12 mouse cellular contexts compared by ENCODE assay signal in the genomic region with DNA sequence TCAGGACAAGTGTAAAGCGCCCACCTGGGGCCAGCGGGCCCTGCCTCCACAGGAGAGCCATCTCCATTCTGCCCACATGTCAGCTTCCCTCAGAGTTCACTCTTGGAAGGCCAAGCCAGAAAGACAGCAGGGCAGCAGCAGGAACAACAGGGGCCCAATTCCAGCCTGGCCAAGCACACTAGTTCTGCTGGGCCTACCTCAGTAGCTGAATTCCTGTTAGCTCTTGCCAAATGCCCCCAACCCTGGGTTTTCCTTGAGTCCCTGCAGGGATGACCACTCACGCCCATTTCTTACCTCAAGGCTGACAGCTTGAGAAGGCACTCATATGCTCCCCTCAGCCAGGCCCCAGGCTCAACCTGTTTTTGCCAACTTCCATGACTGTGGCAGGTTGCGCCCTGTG. TPM values are rescaled to one million over a fixed set of nuclear protein-coding genes. Genes with fewer than 3 reads are reported as not detected.
DNase-seq lines count a peak whose midpoint lies in the region; ATAC-seq and TF ChIP-seq lines count a peak whose summit lies in the region.
"Had no signal": no experiment of that assay in that cellular context is flagged by ENCODE, and none has a peak within 500 bp of the region (broad histone marks: within the 10 kb centered on the region; RNA-seq: fewer than 3 reads in every experiment).

No protein-coding gene starts in this region.

- H3K9ac ChIP-seq in forebrain, embryonic 13.5 days = no peak overlapping the region
- H3K9ac ChIP-seq in forebrain, embryonic 12.5 days = no peak overlapping the region
- peak overlapping the region; percentile 62 for H3K9ac ChIP-seq in heart, embryonic 16.5 days (ENCODE audit: low read length)
- H3K9ac ChIP-seq: embryonic facial prominence, embryonic 13.5 days; limb, embryonic 15.5 days; lung, embryonic 15.5 days had no signal

- H3K27ac ChIP-seq in forebrain, embryonic 13.5 days = peak overlapping the region; percentile 67; the same call in 1 of the 2 replicates
- no peak overlapping the region for H3K27ac ChIP-seq in forebrain, embryonic 12.5 days
- H3K27ac ChIP-seq in heart, embryonic 16.5 days (ENCODE audit: low read length) = peak overlapping the region; percentile 97
- peak overlapping the region; percentile 62; the same call in 1 of the 2 replicates for H3K27ac ChIP-seq in layer of hippocampus, adult 2 months
- H3K27ac ChIP-seq in limb, embryonic 10.5 days = peak overlapping the region; percentile 74
- H3K27ac ChIP-seq: embryonic facial prominence, embryonic 13.5 days had no signal

- WGBS in forebrain, embryonic 13.5 days = 81% methylated on average over 4 of the region's 4 CpGs
- 93% methylated on average over 4 of the region's 4 CpGs for WGBS in forebrain, embryonic 12.5 days
- WGBS in heart, embryonic 16.5 days = 94% methylated on average over 4 of the region's 4 CpGs
- WGBS in limb, embryonic 10.5 days = 87% methylated on average over 4 of the region's 4 CpGs

- H3K36me3 ChIP-seq in forebrain, embryonic 13.5 days (ENCODE audit: poor library complexity, severe bottlenecking) = no peaks in the 10 kb centered on the region
- no peaks in the 10 kb centered on the region for H3K36me3 ChIP-seq in forebrain, embryonic 12.5 days (replicated peaks)
- H3K36me3 ChIP-seq in heart, embryonic 16.5 days (ENCODE audit: control insufficient read depth, insufficient read depth) = no peaks in the 10 kb centered on the region
- H3K36me3 ChIP-seq in limb, embryonic 10.5 days = no peaks in the 10 kb centered on the region
- H3K36me3 ChIP-seq: embryonic facial prominence, embryonic 13.5 days; limb, embryonic 15.5 days; lung, embryonic 15.5 days had no signal

- intact Hi-C loops in heart, postnatal 36 days (cut with DNase I) = no loop called here

- peaks cover 65% of the 10 kb centered on the region for H3K4me1 ChIP-seq in forebrain, embryonic 13.5 days
- peaks cover 73% of the 10 kb centered on the region for H3K4me1 ChIP-seq in forebrain, embryonic 12.5 days
- peaks cover 71% of the 10 kb centered on the region for H3K4me1 ChIP-seq in heart, embryonic 16.5 days (ENCODE audit: control insufficient read depth, insufficient read depth, low read length)
- peaks cover 91% of the 10 kb centered on the region for H3K4me1 ChIP-seq in limb, embryonic 10.5 days

- no peak for ATAC-seq in forebrain, embryonic 13.5 days
- ATAC-seq in forebrain, embryonic 12.5 days (ENCODE audit: low FRiP score) = no peak
- no peak for ATAC-seq in heart, embryonic 16.5 days (replicated peaks; ENCODE audit: extremely low read depth, insufficient read depth, low FRiP score)

- H3K27me3 ChIP-seq in forebrain, embryonic 13.5 days = no peaks in the 10 kb centered on the region
- no peaks in the 10 kb centered on the region for H3K27me3 ChIP-seq in forebrain, embryonic 12.5 days
- H3K27me3 ChIP-seq in heart, embryonic 16.5 days (ENCODE audit: control insufficient read depth, insufficient read depth, low read length) = no peaks in the 10 kb centered on the region
- no peaks in the 10 kb centered on the region for H3K27me3 ChIP-seq in limb, embryonic 10.5 days (ENCODE audit: low read depth, poor library complexity, severe bottlenecking)
- H3K27me3 ChIP-seq: embryonic facial prominence, embryonic 13.5 days; limb, embryonic 15.5 days; lung, embryonic 15.5 days had no signal

- H3K9me3 ChIP-seq in forebrain, embryonic 13.5 days (replicated peaks) = no peaks in the 10 kb centered on the region
- no peaks in the 10 kb centered on the region for H3K9me3 ChIP-seq in forebrain, embryonic 12.5 days
- H3K9me3 ChIP-seq in heart, embryonic 16.5 days (replicated peaks; ENCODE audit: control insufficient read depth, low read length) = no peaks in the 10 kb centered on the region
- no peaks in the 10 kb centered on the region for H3K9me3 ChIP-seq in limb, embryonic 10.5 days (replicated peaks)
- H3K9me3 ChIP-seq: embryonic facial prominence, embryonic 13.5 days; limb, embryonic 15.5 days; lung, embryonic 15.5 days had no signal

- no peak for TF ChIP-seq CTCF in layer of hippocampus, adult 2 months (conservative IDR thresholded peaks at IDR 0.05)

- no peak overlapping the region for H3K4me3 ChIP-seq in forebrain, embryonic 13.5 days
- no peak overlapping the region for H3K4me3 ChIP-seq in forebrain, embryonic 12.5 days (replicated peaks)
- H3K4me3 ChIP-seq in heart, embryonic 16.5 days (ENCODE audit: low read length) = no peak overlapping the region
- H3K4me3 ChIP-seq in layer of hippocampus, adult 2 months = no peak overlapping the region
- no peak overlapping the region for H3K4me3 ChIP-seq in limb, embryonic 10.5 days
- H3K4me3 ChIP-seq: embryonic facial prominence, embryonic 13.5 days; limb, embryonic 15.5 days; lung, embryonic 15.5 days had no signal

- no peak for DNase-seq in heart, postnatal 36 days
- no peak for DNase-seq in layer of hippocampus, adult 2 months (ENCODE audit: low spot score in 2 of 2)
- DNase-seq in layer of hippocampus, adult 9-11 months = no peak
- no peak for DNase-seq in limb, embryonic 10.5 days (ENCODE audit: low spot score)
- no peak for DNase-seq in embryo, embryonic 10.5 days (ENCODE audit: low spot score)
- DNase-seq: right cerebral cortex, postnatal 4 days had no signal

- no peak overlapping the region for H3K4me2 ChIP-seq in forebrain, embryonic 13.5 days
- H3K4me2 ChIP-seq in forebrain, embryonic 12.5 days = no peak overlapping the region
- no peak overlapping the region for H3K4me2 ChIP-seq in heart, embryonic 16.5 days (ENCODE audit: low read depth, low read length)
- H3K4me2 ChIP-seq: embryonic facial prominence, embryonic 13.5 days; limb, embryonic 15.5 days; lung, embryonic 15.5 days had no signal

RNA-seq across cellular contexts. Expression of a gene that starts 22.9 kb away (rescaled TPM):
- polyA plus RNA-seq in forebrain, embryonic 13.5 days (2015; fragmentation: Nextera tagmentation; extraction: Ambion mirVana) = 6.5 and 7.2 TPM in 2 replicates
- 10.4 and 13.6 TPM in 2 replicates for polyA plus RNA-seq in forebrain, embryonic 12.5 days (2016; fragmentation: Nextera tagmentation; extraction: Ambion mirVana)
- 7.6 and 9.2 TPM in 2 replicates for polyA plus RNA-seq in heart, embryonic 16.5 days (2015; fragmentation: Nextera tagmentation; extraction: Ambion mirVana)
- 10 to 100 TPM; 24.2 to 40.9 TPM for total RNA-seq in heart, postnatal 36 days (2021)
- total RNA-seq in layer of hippocampus, adult 2 months (2021) = 10 to 100 TPM; 14.1 to 18.8 TPM
- polyA plus RNA-seq in limb, embryonic 10.5 days (2016; fragmentation: Nextera tagmentation; extraction: Ambion mirVana) = 4.3 and 4.8 TPM in 2 replicates
